Mouse (Mus musculus) ES-Bruce4 (cell line): ENCODE data around the gene Bola1.

Source experiments
- CTCF ChIP-seq: IDR thresholded peaks from one replicate; pipeline ENCODE4 v1.8.1; 2011; ENCODE audit warnings: low read depth, low read length
- EP300 ChIP-seq: IDR thresholded peaks from 2 replicates; pipeline ENCODE4 v1.6.1; 2011; ENCODE audit warnings: low read depth, low read length; ENCODE audit not compliant: insufficient read depth

DNA sequence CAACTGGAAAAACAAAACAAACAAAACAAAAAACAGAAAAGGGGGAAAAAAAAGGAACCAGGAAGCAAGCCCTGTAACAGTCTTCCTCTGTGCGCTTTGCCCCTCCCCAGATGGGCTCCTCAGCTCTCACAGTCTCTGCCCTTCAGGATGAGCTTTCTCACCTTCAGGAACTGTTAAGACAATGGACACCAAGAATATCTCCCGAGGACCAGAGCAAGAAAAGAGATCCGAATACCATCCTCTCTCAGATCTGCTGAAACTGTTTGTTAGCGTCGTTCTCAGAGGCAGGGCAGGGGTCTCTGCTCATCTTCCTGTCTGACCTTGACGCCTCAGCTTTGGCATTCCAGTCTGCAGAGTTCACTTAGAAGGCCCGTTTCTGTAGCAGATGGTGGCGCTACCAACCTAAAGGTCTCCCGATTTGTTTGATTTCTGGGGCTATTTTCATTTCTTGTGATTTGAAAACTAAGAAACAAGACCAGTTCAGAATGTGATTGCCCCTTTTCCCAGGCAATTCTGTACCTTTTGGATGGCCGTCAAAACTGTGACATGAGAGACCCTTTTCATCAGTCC lies 48.4 kb downstream of the Bola1 start:
- TF ChIP-seq EP300 (no peak), CTCF (no peak)
